Mouse (Mus musculus) G1E (cell line): ENCODE measurements around the gene Slc37a3.

Experiments
- CTCF ChIP-seq: IDR thresholded peaks from 2 replicates; pipeline ENCODE4 v1.5.1; 2012; ENCODE audit warnings: low read depth, low read length, inconsistent platforms, mixed read lengths
- GATA2 ChIP-seq: IDR thresholded peaks from 2 replicates; pipeline ENCODE4 v1.6.1; 2012; ENCODE audit warnings: low read depth, low read length, inconsistent platforms, borderline replicate concordance
- POLR2AphosphoS5 ChIP-seq: IDR thresholded peaks from 2 replicates; pipeline ENCODE4 v1.6.1; 2012; ENCODE audit warnings: low read depth, low read length, inconsistent platforms; ENCODE audit not compliant: insufficient replicate concordance
- TAL1 ChIP-seq: conservative IDR thresholded peaks from 2 replicates; pipeline ENCODE4 v1.6.1; 2012; ENCODE audit warnings: low read depth, low read length, inconsistent platforms, mixed read lengths

GRCm38 (mm10) chr6:39415762-39416161, 38.3 kb upstream of the Slc37a3 start:
- TF ChIP-seq CTCF, result peak; percentile 62
- TF ChIP-seq POLR2AphosphoS5, result no peak
- TF ChIP-seq TAL1, result no peak
- no peak for TF ChIP-seq GATA2
